Mouse (Mus musculus): ENCODE data around the gene Gnptab. TPM values are rescaled to one million over a fixed set of nuclear protein-coding genes. Genes with fewer than 3 reads are reported as not detected.

Gnptab gene
- polyA plus RNA-seq, 1 experiment from 2014 or later: 8.0 TPM

DNA sequence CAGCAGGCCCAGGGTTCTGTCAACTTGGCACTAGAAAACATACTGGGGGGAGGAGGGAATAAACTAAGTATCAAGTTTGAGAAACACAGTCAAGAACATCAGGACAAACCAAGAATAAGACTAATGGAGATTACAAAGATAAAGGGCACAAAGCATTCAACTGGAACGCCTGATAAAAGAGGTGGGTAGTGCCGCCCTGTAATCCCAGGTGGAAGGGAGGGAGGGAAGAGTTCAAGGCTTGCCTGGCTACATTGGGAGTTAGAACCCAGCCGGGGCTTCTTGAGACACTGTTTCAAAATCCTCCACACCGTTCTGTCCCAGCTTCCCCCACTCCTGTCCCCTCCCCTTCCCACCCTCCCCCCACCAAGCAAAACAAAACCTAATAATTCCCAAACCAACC is 1.3 kb upstream of the Gnptab start:
- no peak overlapping the region for H3K9ac ChIP-seq (replicated peaks)
- H3K36me3 ChIP-seq: no peaks in the 10 kb centered on the region
- H3K27me3 ChIP-seq: no peaks in the 10 kb centered on the region
- WGBS: 91% methylated on average over 4 of the region's 4 CpGs
- no peaks in the 10 kb centered on the region for H3K9me3 ChIP-seq
- no peak overlapping the region for H3K27ac ChIP-seq
- no peak overlapping the region for H3K4me3 ChIP-seq (replicated peaks)
- H3K4me2 ChIP-seq: no peak overlapping the region
- peaks cover 23% of the 10 kb centered on the region for H3K4me1 ChIP-seq (replicated peaks)
- ATAC-seq (ENCODE audit: insufficient number of reproducible peaks, insufficient read depth, low FRiP score, low TSS enrichment, low read depth): no peak

DNA sequence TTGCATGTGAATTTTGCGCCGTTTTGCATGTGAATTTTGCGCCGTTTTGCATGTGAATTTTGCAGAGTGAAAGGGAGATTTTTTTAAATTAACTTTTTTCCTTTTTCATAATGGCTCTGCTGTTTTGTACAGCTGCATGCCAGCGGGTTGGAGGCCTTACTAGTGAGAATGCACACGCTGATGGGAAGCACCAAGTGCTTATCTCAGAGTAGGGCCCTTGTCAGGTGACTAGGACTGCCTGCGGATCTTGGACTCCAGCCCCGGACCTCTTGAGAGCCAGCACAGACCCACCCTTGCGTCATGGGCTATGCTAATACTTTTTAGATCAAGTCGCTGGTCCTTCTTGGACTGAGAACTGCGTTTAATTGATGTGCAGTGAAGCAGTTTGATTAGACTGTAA is 1.1 kb downstream of the Gnptab start:
- peak overlapping the region; percentile 81 for H3K4me3 ChIP-seq (replicated peaks)
- peak overlapping the region; percentile 82 for H3K9ac ChIP-seq (replicated peaks)
- no peaks in the 10 kb centered on the region for H3K27me3 ChIP-seq
- peaks cover 26% of the 10 kb centered on the region for H3K4me1 ChIP-seq (replicated peaks)
- WGBS: under 1% methylated on average over 11 of the region's 11 CpGs
- no peaks in the 10 kb centered on the region for H3K9me3 ChIP-seq
- ATAC-seq (ENCODE audit: insufficient number of reproducible peaks, insufficient read depth, low FRiP score, low TSS enrichment, low read depth): no peak; the same call in 1 of the 2 replicates
- no peak overlapping the region for H3K27ac ChIP-seq
- no peaks in the 10 kb centered on the region for H3K36me3 ChIP-seq
- peak overlapping the region; percentile 92 for H3K4me2 ChIP-seq

- no peaks in the 10 kb centered on the region for H3K9me3 ChIP-seq
- H3K9ac ChIP-seq (replicated peaks): peak overlapping the region; percentile 82; the same call in 1 of the 2 replicates
- H3K27ac ChIP-seq: no peak overlapping the region
- no peak for ATAC-seq (ENCODE audit: insufficient number of reproducible peaks, insufficient read depth, low FRiP score, low TSS enrichment, low read depth)
- no peaks in the 10 kb centered on the region for H3K27me3 ChIP-seq
- peak overlapping the region; percentile 81 for H3K4me3 ChIP-seq (replicated peaks)
- H3K4me1 ChIP-seq (replicated peaks): peaks cover 26% of the 10 kb centered on the region
- H3K36me3 ChIP-seq: no peaks in the 10 kb centered on the region
- 38% methylated on average over 14 of the region's 14 CpGs for WGBS
- H3K4me2 ChIP-seq: peak overlapping the region; percentile 92
Observed at GRCm38 (mm10) chr10:88380430-88381060, 1.6 kb downstream of the Gnptab start.

GRCm38 (mm10) chr10:88381286-88381685 is 2.4 kb downstream of the Gnptab start:
- no peaks in the 10 kb centered on the region for H3K27me3 ChIP-seq
- H3K4me1 ChIP-seq (replicated peaks): peaks cover 26% of the 10 kb centered on the region
- no peaks in the 10 kb centered on the region for H3K9me3 ChIP-seq
- H3K4me2 ChIP-seq: 0 out of 2 replicates have a peak overlapping the region, but pooled peaks have one; percentile 9
- no peak overlapping the region for H3K9ac ChIP-seq (replicated peaks)
- no peaks in the 10 kb centered on the region for H3K36me3 ChIP-seq
- WGBS: 68% methylated on average over 4 of the region's 4 CpGs
- H3K4me3 ChIP-seq (replicated peaks): no peak overlapping the region
- no peak overlapping the region for H3K27ac ChIP-seq
- no peak for ATAC-seq (ENCODE audit: insufficient number of reproducible peaks, insufficient read depth, low FRiP score, low TSS enrichment, low read depth)

DNA sequence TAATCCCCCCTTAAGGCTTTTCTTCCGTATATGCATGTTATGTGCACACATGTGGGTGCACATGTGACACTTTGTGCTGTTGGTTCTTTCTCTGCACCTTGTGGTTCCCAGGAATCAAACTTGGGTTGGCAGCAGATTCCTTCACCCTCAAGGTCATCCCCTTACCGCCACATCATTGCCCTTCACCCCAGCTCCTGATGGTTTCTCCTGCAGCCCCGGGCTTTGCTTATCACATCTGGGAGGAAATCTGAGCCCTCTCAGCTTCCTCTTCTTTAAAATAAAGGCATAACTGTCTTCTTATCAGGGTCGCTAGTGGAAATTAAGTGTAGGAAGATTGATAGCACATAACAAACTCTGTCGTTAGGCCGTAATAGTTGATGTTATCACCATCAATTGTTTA is 3.1 kb downstream of the Gnptab start:
- WGBS: 41% methylated on average over 6 of the region's 6 CpGs
- no peak overlapping the region for H3K4me3 ChIP-seq (replicated peaks)
- no peaks in the 10 kb centered on the region for H3K36me3 ChIP-seq
- no peaks in the 10 kb centered on the region for H3K27me3 ChIP-seq
- no peak for ATAC-seq (ENCODE audit: insufficient number of reproducible peaks, insufficient read depth, low FRiP score, low TSS enrichment, low read depth)
- no peak overlapping the region for H3K27ac ChIP-seq
- H3K4me1 ChIP-seq (replicated peaks): peaks cover 26% of the 10 kb centered on the region
- no peak overlapping the region for H3K9ac ChIP-seq (replicated peaks)
- no peak overlapping the region for H3K4me2 ChIP-seq
- H3K9me3 ChIP-seq: no peaks in the 10 kb centered on the region

- Histone ChIP-seq H3K36me3 (no peaks in the 10 kb centered on the region), H3K27me3 (no peaks in the 10 kb centered on the region), H3K9me3 (no peaks in the 10 kb centered on the region), H3K9ac (replicated peaks) (no peak overlapping the region), H3K4me1 (replicated peaks) (peaks cover 26% of the 10 kb centered on the region), H3K27ac (no peak overlapping the region), H3K4me3 (replicated peaks) (no peak overlapping the region), H3K4me2 (no peak overlapping the region)
- no peak for ATAC-seq (ENCODE audit: insufficient number of reproducible peaks, insufficient read depth, low FRiP score, low TSS enrichment, low read depth)
- 72% methylated on average over 4 of the region's 4 CpGs for WGBS
Observed at GRCm38 (mm10) chr10:88383479-88383878, 4.5 kb downstream of the Gnptab start.

DNA sequence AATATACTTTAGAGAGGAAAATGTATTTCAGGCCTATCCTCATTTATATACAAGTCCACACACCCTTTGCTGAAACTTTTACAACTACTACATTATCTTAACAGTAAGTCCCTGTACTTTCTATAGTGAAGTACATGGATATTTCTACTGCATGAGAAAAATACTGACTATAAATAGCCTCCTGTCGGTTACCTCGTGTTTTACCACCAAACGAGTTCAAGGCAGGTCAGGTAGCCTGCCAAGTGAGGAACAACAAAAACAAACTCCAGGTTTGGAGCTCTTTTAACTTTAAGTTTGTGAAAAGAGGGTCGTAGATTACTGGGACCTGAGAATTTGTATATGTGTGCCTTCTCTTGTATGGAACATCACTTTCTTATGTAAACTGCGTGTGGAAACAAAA is 5.1 kb downstream of the Gnptab start:
- no peak overlapping the region for H3K4me3 ChIP-seq (replicated peaks)
- no peaks in the 10 kb centered on the region for H3K27me3 ChIP-seq
- no peaks in the 10 kb centered on the region for H3K36me3 ChIP-seq
- no peak overlapping the region for H3K27ac ChIP-seq
- H3K4me1 ChIP-seq (replicated peaks): peaks cover 26% of the 10 kb centered on the region
- WGBS: 52% methylated on average over 5 of the region's 5 CpGs
- no peak overlapping the region for H3K9ac ChIP-seq (replicated peaks)
- no peak for ATAC-seq (ENCODE audit: insufficient number of reproducible peaks, insufficient read depth, low FRiP score, low TSS enrichment, low read depth)
- H3K4me2 ChIP-seq: no peak overlapping the region
- H3K9me3 ChIP-seq: no peaks in the 10 kb centered on the region

- no peaks in the 10 kb centered on the region for H3K27me3 ChIP-seq
- peaks cover 30% of the 10 kb centered on the region for H3K4me1 ChIP-seq (replicated peaks)
- H3K9me3 ChIP-seq: no peaks in the 10 kb centered on the region
- WGBS: 88% methylated on average over 11 of the region's 11 CpGs
- ATAC-seq (ENCODE audit: insufficient number of reproducible peaks, insufficient read depth, low FRiP score, low TSS enrichment, low read depth): no peak
- no peak overlapping the region for H3K4me2 ChIP-seq
- H3K9ac ChIP-seq (replicated peaks): no peak overlapping the region
- no peaks in the 10 kb centered on the region for H3K36me3 ChIP-seq
- no peak overlapping the region for H3K27ac ChIP-seq
- H3K4me3 ChIP-seq (replicated peaks): no peak overlapping the region
Observed at GRCm38 (mm10) chr10:88385290-88385689, 6.4 kb downstream of the Gnptab start.

GRCm38 (mm10) chr10:88385758-88386157 is 6.8 kb downstream of the Gnptab start:
- H3K9ac ChIP-seq (replicated peaks): no peak overlapping the region
- H3K27me3 ChIP-seq: no peaks in the 10 kb centered on the region
- no peak overlapping the region for H3K4me2 ChIP-seq
- no peak overlapping the region for H3K27ac ChIP-seq
- H3K4me1 ChIP-seq (replicated peaks): peaks cover 30% of the 10 kb centered on the region
- no peaks in the 10 kb centered on the region for H3K9me3 ChIP-seq
- H3K4me3 ChIP-seq (replicated peaks): no peak overlapping the region
- no peak for ATAC-seq (ENCODE audit: insufficient number of reproducible peaks, insufficient read depth, low FRiP score, low TSS enrichment, low read depth)
- no peaks in the 10 kb centered on the region for H3K36me3 ChIP-seq
- WGBS: 71% methylated on average over 6 of the region's 6 CpGs

DNA sequence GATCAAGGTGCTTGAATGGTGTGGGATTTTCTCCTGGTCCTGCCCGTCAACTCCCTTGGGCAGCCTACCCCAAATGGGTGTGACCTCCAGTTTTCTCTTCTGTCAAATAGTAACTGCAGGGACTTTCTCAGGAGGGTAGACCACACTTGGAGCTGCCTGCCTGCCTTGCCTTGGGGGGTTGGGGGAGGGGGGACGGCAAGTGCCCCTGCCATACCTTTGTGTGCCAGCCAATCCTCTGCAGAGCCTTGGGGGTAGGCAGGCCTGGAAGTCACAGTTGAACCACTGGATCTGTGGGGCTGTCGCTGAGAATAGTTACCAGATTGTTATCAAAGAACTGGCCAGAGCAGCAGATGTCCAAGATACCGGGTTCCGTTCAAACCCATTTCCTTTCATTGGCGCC is 7.3 kb downstream of the Gnptab start:
- WGBS: 86% methylated on average over 6 of the region's 6 CpGs
- H3K4me3 ChIP-seq (replicated peaks): no peak overlapping the region
- H3K9ac ChIP-seq (replicated peaks): no peak overlapping the region
- no peaks in the 10 kb centered on the region for H3K9me3 ChIP-seq
- H3K4me1 ChIP-seq (replicated peaks): peaks cover 28% of the 10 kb centered on the region
- no peak overlapping the region for H3K4me2 ChIP-seq
- no peak overlapping the region for H3K27ac ChIP-seq
- H3K27me3 ChIP-seq: no peaks in the 10 kb centered on the region
- H3K36me3 ChIP-seq: no peaks in the 10 kb centered on the region
- no peak for ATAC-seq (ENCODE audit: insufficient number of reproducible peaks, insufficient read depth, low FRiP score, low TSS enrichment, low read depth)

DNA sequence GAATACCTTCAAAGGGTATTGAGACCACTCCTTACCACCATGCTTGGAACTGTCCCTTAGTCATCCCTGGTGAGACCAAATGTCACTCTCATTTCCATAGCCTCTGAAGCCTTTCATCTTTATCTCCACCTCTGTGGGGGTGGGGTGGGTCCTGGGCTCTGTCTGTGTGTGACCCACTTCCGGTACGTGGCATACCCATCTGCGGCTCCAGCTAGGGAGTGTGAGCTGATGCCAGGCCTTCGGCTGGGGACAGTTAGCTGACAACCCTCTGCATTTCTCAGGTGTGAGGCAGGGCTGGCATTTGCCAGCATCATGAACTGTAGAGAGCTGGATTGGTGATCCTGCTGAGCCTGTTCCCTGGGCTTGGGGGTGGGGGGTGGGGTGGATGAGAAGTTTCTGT is 10.6 kb downstream of the Gnptab start:
- Histone ChIP-seq H3K9me3 (no peaks in the 10 kb centered on the region), H3K27ac (no peak overlapping the region), H3K4me1 (replicated peaks) (peaks cover 17% of the 10 kb centered on the region), H3K4me2 (no peak overlapping the region), H3K9ac (replicated peaks) (no peak overlapping the region), H3K27me3 (no peaks in the 10 kb centered on the region), H3K36me3 (no peaks in the 10 kb centered on the region), H3K4me3 (replicated peaks) (no peak overlapping the region)
- ATAC-seq (ENCODE audit: insufficient number of reproducible peaks, insufficient read depth, low FRiP score, low TSS enrichment, low read depth): no peak; the same call in 1 of the 2 replicates
- 29% methylated on average over 4 of the region's 4 CpGs for WGBS
